Mouse (Mus musculus): ENCODE data around the gene Spg7. TPM values are rescaled to one million over a fixed set of nuclear protein-coding genes. Genes with fewer than 3 reads are reported as not detected.

The Spg7 gene
- total RNA-seq, 2 experiments from 2014 or later: 63.4 to 66.3 TPM

GRCm38 (mm10) chr8:123134149-123134713 is 71.5 kb downstream of the Spg7 start:
- peak overlapping the region; percentile 79; the same call in 1 of the 2 replicates for H3K27ac ChIP-seq
- DNase-seq (ENCODE audit: low spot score in 2 of 2): no peak
- H3K4me3 ChIP-seq: no peak overlapping the region
- no peak for TF ChIP-seq CTCF (conservative IDR thresholded peaks at IDR 0.05)

- TF ChIP-seq CTCF (conservative IDR thresholded peaks at IDR 0.05): no peak
- no peak for DNase-seq (ENCODE audit: low spot score in 2 of 2)
- Histone ChIP-seq H3K4me3 (no peak overlapping the region), H3K27ac (peak overlapping the region; percentile 79)
Observed at GRCm38 (mm10) chr8:123135406-123135805, 72.7 kb downstream of the Spg7 start.

GRCm38 (mm10) chr8:123135806-123136205 is 73.1 kb downstream of the Spg7 start:
- no peak for TF ChIP-seq CTCF (conservative IDR thresholded peaks at IDR 0.05)

GRCm38 (mm10) chr8:123136287-123136686 is 73.5 kb downstream of the Spg7 start:
- H3K27ac ChIP-seq: peak overlapping the region; percentile 79; the same call in 1 of the 2 replicates
- no peak overlapping the region for H3K4me3 ChIP-seq
- no peak for TF ChIP-seq CTCF (conservative IDR thresholded peaks at IDR 0.05)
- no peak for DNase-seq (ENCODE audit: low spot score in 2 of 2)

More at GRCm38 (mm10) chr8:123135806-123136205, 73.1 kb downstream of the Spg7 start:
- no peak for DNase-seq (ENCODE audit: low spot score in 2 of 2)
- peak overlapping the region; percentile 79 for H3K27ac ChIP-seq
- no peak overlapping the region for H3K4me3 ChIP-seq

GRCm38 (mm10) chr8:123137645-123138077 is 74.9 kb downstream of the Spg7 start:
- no peak for TF ChIP-seq CTCF (conservative IDR thresholded peaks at IDR 0.05)
- Histone ChIP-seq H3K27ac (peak overlapping the region; percentile 79), H3K4me3 (no peak overlapping the region)
- DNase-seq (ENCODE audit: low spot score in 2 of 2): peak; percentile 62 to 83

- TF ChIP-seq CTCF (conservative IDR thresholded peaks at IDR 0.05): no peak
- peak overlapping the region; percentile 79 for H3K27ac ChIP-seq
- DNase-seq (ENCODE audit: low spot score in 2 of 2): no peak
- H3K4me3 ChIP-seq: no peak overlapping the region
Observed at GRCm38 (mm10) chr8:123138741-123139140, 76.0 kb downstream of the Spg7 start.

- Histone ChIP-seq H3K27ac (peak overlapping the region; percentile 51), H3K4me3 (no peak overlapping the region)
- DNase-seq (ENCODE audit: low spot score in 2 of 2): peak; percentile 73 to 79
- no peak for TF ChIP-seq CTCF (conservative IDR thresholded peaks at IDR 0.05)
Observed at GRCm38 (mm10) chr8:123141741-123142462, 79.2 kb downstream of the Spg7 start.

GRCm38 (mm10) chr8:123145279-123145678 is 82.5 kb downstream of the Spg7 start:
- Histone ChIP-seq H3K27ac (peak overlapping the region; percentile 85), H3K4me3 (no peak overlapping the region)
- peak; percentile 68 for TF ChIP-seq CTCF (conservative IDR thresholded peaks at IDR 0.05)
- DNase-seq (ENCODE audit: low spot score in 2 of 2): peak in 1 of 2 experiments; percentile 40

GRCm38 (mm10) chr8:123146390-123146789 is 83.6 kb downstream of the Spg7 start:
- Histone ChIP-seq H3K4me3 (no peak overlapping the region), H3K27ac (peak overlapping the region; percentile 85)
- DNase-seq (ENCODE audit: low spot score in 2 of 2): peak; percentile 35 to 74
- TF ChIP-seq CTCF (conservative IDR thresholded peaks at IDR 0.05): no peak

Small RNA genes within 50 kb of the gene (microRNA-seq; reads per million reads assigned to microRNA genes)
- gene Mir7079 (0 to 0.55 reads per million in 2 experiments), gene Mir7080 (258 to 259 reads per million in 2 experiments)

Other genes with a start within 250 kb of the Spg7 start
- gene Cdh15, start 215.0 kb upstream of the Spg7 start, total RNA-seq (2021): under 1 TPM; 0.93 to 1.00 TPM
- gene Ankrd11, start 20.7 kb upstream of the Spg7 start, total RNA-seq (2021): 100 to 1,000 TPM; 165 to 176 TPM
- gene Rpl13, start 39.4 kb downstream of the Spg7 start, total RNA-seq (2021): 100 to 1,000 TPM; 418 to 466 TPM
- gene Cpne7, start 54.4 kb downstream of the Spg7 start, total RNA-seq (2021): 100 to 1,000 TPM; 257 to 313 TPM
- 1 to 10 TPM; 2.0 to 2.8 TPM for gene Sult5a1, start 95.4 kb downstream of the Spg7 start, total RNA-seq (2021)
- under 1 TPM in 1 of 2 experiments, not detected in 1; 0.37 TPM for gene Dpep1, start 123.3 kb downstream of the Spg7 start, total RNA-seq (2021)
- 100 to 1,000 TPM; 102 to 111 TPM for gene Chmp1a, start 149.8 kb downstream of the Spg7 start, total RNA-seq (2021)
- gene Spata33, start 149.9 kb downstream of the Spg7 start, total RNA-seq (2021): 1 to 10 TPM; 6.5 to 7.1 TPM
- gene Cdk10, start 161.9 kb downstream of the Spg7 start, total RNA-seq (2021): 10 to 100 TPM; 93.9 to 98.8 TPM
- 10 to 100 TPM; 71.4 to 75.0 TPM for gene Spata2l, start 173.3 kb downstream of the Spg7 start, total RNA-seq (2021)
- gene Zfp276, start 191.3 kb downstream of the Spg7 start, total RNA-seq (2021): 10 to 100 TPM; 20.3 to 24.8 TPM
- gene Vps9d1, start 191.4 kb downstream of the Spg7 start, total RNA-seq (2021): 10 to 100 TPM; 59.5 to 70.3 TPM

Data from layer of hippocampus, adult 2 months (tissue).